Mouse (Mus musculus): ENCODE data around the gene A930033H14Rik. TPM values are rescaled to one million over a fixed set of nuclear protein-coding genes. Genes with fewer than 3 reads are reported as not detected.

The A930033H14Rik gene
- polyA plus RNA-seq (2015; fragmentation: Nextera tagmentation; extraction: Ambion mirVana): 3.0 and 3.2 TPM in 2 replicates

GRCm38 (mm10) chr10:69212542-69213440, at the start of gene A930033H14Rik:
TSS of gene A930033H14Rik (minus strand) at chr10:69213098.
- Histone ChIP-seq H3K9ac (peak within 1 kb of the TSS; percentile 94), H3K4me1 (peaks cover 17% of the 10 kb centered on the region; the same call in 1 of the 2 replicates), H3K4me2 (replicated peaks) (peak within 1 kb of the TSS; percentile 78), H3K4me3 (replicated peaks) (peak within 1 kb of the TSS; percentile 83), H3K27me3 (no peaks in the 10 kb centered on the region), H3K9me3 (replicated peaks) (no peaks in the 10 kb centered on the region), H3K27ac (replicated peaks) (peak within 1 kb of the TSS; percentile 98), H3K36me3 (peaks cover 16% of the 10 kb centered on the region)
- peak; percentile 89 for ATAC-seq (ENCODE audit: insufficient number of reproducible peaks, low FRiP score, low TSS enrichment, low read depth)
- WGBS: 0% methylated on average over 78 of the region's 84 CpGs

- Histone ChIP-seq H3K4me2 (replicated peaks) (no peak overlapping the region), H3K4me1 (peaks cover 9% of the 10 kb centered on the region), H3K27ac (replicated peaks) (no peak overlapping the region), H3K27me3 (no peaks in the 10 kb centered on the region), H3K4me3 (replicated peaks) (no peak overlapping the region), H3K9me3 (replicated peaks) (no peaks in the 10 kb centered on the region), H3K36me3 (no peaks in the 10 kb centered on the region; the same call in 1 of the 2 replicates), H3K9ac (no peak overlapping the region)
- no peak for ATAC-seq (ENCODE audit: insufficient number of reproducible peaks, low FRiP score, low TSS enrichment, low read depth)
- 81% methylated on average over 8 of the region's 8 CpGs for WGBS
Measured at GRCm38 (mm10) chr10:69259929-69260328, 47.0 kb upstream of the A930033H14Rik start.

DNA sequence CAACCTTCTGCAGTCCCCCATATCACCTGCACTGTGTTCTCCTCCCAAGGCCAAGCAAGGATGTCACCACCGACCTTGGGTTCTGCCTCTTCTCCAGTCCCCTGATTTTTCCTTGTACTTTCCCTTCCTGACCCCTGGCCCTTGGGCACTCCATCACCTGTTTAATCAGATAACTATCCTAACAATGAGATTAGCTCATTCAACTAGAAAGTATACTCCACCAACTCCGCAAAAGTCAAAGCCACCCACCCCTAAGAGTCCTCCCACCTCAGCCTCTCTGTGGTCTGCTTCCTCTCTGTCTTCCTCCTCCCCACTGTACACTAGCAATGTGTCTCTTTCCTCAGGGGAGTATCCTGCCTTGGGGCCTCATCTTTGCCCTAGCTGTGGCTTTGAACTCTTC, 46.3 kb upstream of the A930033H14Rik start:
- no peak overlapping the region for H3K9ac ChIP-seq
- no peak for ATAC-seq (ENCODE audit: insufficient number of reproducible peaks, low FRiP score, low TSS enrichment, low read depth)
- WGBS: 70% methylated on average over 2 of the region's 2 CpGs

GRCm38 (mm10) chr10:69258588-69258987, 45.7 kb upstream of the A930033H14Rik start:
- Histone ChIP-seq H3K4me1 (peaks cover 21% of the 10 kb centered on the region), H3K27me3 (no peaks in the 10 kb centered on the region), H3K9me3 (replicated peaks) (no peaks in the 10 kb centered on the region), H3K4me3 (replicated peaks) (no peak overlapping the region), H3K27ac (replicated peaks) (peak overlapping the region; percentile 34; the same call in 1 of the 2 replicates), H3K9ac (no peak overlapping the region), H3K36me3 (no peaks in the 10 kb centered on the region; the same call in 1 of the 2 replicates), H3K4me2 (replicated peaks) (no peak overlapping the region)
- 57% methylated on average over 9 of the region's 9 CpGs for WGBS
- no peak for ATAC-seq (ENCODE audit: insufficient number of reproducible peaks, low FRiP score, low TSS enrichment, low read depth)

More for the DNA sequence above, 46.3 kb upstream of the A930033H14Rik start:
- Histone ChIP-seq H3K4me2 (replicated peaks) (no peak overlapping the region), H3K36me3 (no peaks in the 10 kb centered on the region; the same call in 1 of the 2 replicates), H3K27me3 (no peaks in the 10 kb centered on the region), H3K4me3 (replicated peaks) (no peak overlapping the region), H3K4me1 (peaks cover 15% of the 10 kb centered on the region), H3K9me3 (replicated peaks) (no peaks in the 10 kb centered on the region), H3K27ac (replicated peaks) (peak overlapping the region; percentile 34)

DNA sequence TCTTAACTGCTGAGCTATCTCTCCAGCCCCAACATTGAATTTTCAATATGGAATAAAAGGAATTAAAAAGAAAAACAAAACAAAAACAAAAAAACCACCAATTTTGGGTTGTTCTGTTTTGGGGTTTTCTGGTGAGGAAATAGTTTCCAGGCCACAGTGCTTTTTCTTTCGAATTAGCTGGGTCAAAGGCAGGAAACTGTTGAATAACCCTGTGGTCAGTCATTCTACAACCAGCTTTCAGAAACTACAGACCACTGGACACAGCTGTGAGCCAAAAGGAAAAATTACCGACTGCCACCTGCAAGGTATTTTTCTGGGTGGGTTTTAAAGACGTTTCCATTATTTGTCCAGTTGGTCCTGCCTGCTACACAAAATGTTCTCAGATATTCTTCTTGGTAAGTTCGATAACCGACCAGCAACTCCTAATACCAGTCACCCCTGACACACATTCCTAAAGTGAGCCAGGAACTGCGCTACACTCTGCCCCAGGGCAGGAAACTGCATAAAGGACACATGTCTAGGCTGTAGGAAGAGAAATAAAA, 44.8 kb upstream of the A930033H14Rik start:
- Histone ChIP-seq H3K9ac (no peak overlapping the region), H3K27me3 (no peaks in the 10 kb centered on the region), H3K27ac (replicated peaks) (0 out of 2 replicates have a peak overlapping the region, but pooled peaks have one; percentile 22), H3K4me1 (peaks cover 22% of the 10 kb centered on the region), H3K4me2 (replicated peaks) (no peak overlapping the region), H3K4me3 (replicated peaks) (no peak overlapping the region), H3K36me3 (no peaks in the 10 kb centered on the region; the same call in 1 of the 2 replicates), H3K9me3 (replicated peaks) (no peaks in the 10 kb centered on the region)
- 57% methylated on average over 6 of the region's 6 CpGs for WGBS
- ATAC-seq (ENCODE audit: insufficient number of reproducible peaks, low FRiP score, low TSS enrichment, low read depth): no peak

GRCm38 (mm10) chr10:69255594-69255993, 42.7 kb upstream of the A930033H14Rik start:
- no peak overlapping the region for H3K4me2 ChIP-seq (replicated peaks)
- H3K4me1 ChIP-seq: peaks cover 25% of the 10 kb centered on the region
- ATAC-seq (ENCODE audit: insufficient number of reproducible peaks, low FRiP score, low TSS enrichment, low read depth): no peak
- no peaks in the 10 kb centered on the region; the same call in 1 of the 2 replicates for H3K36me3 ChIP-seq
- no peak overlapping the region for H3K4me3 ChIP-seq (replicated peaks)
- WGBS: 60% methylated on average over 5 of the region's 5 CpGs
- H3K9me3 ChIP-seq (replicated peaks): no peaks in the 10 kb centered on the region
- H3K9ac ChIP-seq: no peak overlapping the region
- no peaks in the 10 kb centered on the region for H3K27me3 ChIP-seq
- H3K27ac ChIP-seq (replicated peaks): no peak overlapping the region

DNA sequence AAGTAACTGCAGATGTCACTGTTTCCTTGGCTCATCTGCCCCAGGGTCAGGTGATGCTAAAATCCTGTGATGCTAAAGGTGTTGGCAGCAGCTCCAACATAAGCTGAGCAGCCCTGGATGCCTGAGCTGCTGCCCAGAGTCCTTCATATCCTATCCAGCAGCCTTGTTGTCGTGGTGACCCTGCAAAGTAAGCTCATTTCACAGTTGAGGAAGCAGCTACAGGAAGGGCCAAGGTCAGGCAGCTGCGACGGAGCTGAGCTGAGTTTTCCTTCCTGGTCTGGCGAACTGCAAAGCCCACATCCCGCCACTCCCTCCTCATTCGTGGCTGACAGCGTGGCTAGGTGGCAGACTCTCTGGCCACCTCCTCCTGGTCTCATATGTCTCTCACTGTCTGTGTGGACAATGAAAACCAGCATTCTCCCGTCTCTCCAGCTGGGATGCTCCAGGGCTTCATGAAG, 41.5 kb upstream of the A930033H14Rik start:
- ATAC-seq (ENCODE audit: insufficient number of reproducible peaks, low FRiP score, low TSS enrichment, low read depth): no peak
- Histone ChIP-seq H3K9ac (no peak overlapping the region), H3K4me2 (replicated peaks) (no peak overlapping the region), H3K36me3 (peaks cover 5% of the 10 kb centered on the region; the same call in 1 of the 2 replicates), H3K4me3 (replicated peaks) (no peak overlapping the region), H3K9me3 (replicated peaks) (no peaks in the 10 kb centered on the region), H3K27me3 (no peaks in the 10 kb centered on the region), H3K4me1 (peaks cover 25% of the 10 kb centered on the region), H3K27ac (replicated peaks) (peak overlapping the region; percentile 78)
- 30% methylated on average over 8 of the region's 8 CpGs for WGBS

DNA sequence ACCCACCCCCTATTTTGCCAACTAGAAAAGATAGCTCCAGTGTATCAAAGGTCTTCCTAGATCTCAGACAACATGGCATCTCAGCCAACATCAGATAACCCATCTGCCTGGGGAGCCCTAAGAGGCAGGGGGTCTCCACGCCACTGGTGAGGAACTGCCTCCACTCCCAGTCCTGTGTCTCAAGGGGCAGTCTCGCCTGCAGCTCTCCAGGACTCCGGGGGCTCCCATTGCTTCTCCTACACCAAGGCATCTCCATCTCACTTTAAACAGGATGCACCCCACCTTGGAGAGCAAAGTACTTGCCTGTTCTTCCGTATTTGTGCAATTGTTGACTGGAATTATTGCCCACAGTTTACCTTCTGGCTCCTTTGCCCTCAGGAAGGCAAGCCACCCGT, 40.8 kb upstream of the A930033H14Rik start:
- Histone ChIP-seq H3K27ac (replicated peaks) (peak overlapping the region; percentile 78), H3K9me3 (replicated peaks) (no peaks in the 10 kb centered on the region), H3K9ac (no peak overlapping the region), H3K4me2 (replicated peaks) (no peak overlapping the region), H3K4me1 (peaks cover 25% of the 10 kb centered on the region), H3K27me3 (no peaks in the 10 kb centered on the region), H3K36me3 (peaks cover 5% of the 10 kb centered on the region; the same call in 1 of the 2 replicates), H3K4me3 (replicated peaks) (no peak overlapping the region)
- WGBS: 68% methylated on average over 5 of the region's 5 CpGs
- no peak for ATAC-seq (ENCODE audit: insufficient number of reproducible peaks, low FRiP score, low TSS enrichment, low read depth)

DNA sequence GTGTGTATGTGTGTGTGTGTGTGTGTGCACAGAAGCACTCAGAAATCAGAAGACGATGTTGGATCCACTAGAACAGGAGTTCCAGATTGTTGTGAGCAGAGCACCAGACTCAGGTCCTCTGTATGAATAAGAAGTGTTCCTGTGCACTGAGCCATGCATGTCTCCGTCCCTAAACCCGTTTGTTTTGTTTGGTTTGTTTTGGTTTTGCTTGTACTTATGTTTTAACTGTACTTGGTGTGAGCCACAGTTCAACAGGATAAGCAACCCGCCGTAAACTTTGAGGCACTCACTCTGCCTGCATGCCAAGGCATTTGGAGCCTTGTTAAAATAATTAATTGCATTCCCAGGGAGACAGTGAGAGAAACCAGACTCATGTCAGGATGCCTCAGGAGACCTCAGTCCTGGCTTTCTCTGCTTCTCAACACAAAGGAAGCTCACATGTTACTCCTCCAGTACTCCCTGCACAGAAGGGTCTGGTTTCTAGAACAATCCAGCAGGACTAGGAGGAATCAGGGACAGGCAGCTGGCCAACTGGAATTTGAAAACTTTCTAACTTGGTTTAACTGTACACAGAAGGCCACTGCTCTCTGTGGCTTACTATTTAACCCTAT, 40.3 kb upstream of the A930033H14Rik start:
- WGBS: 27% methylated on average over 5 of the region's 5 CpGs
- H3K9ac ChIP-seq: no peak overlapping the region
- H3K4me2 ChIP-seq (replicated peaks): no peak overlapping the region
- H3K9me3 ChIP-seq (replicated peaks): no peaks in the 10 kb centered on the region
- peaks cover 25% of the 10 kb centered on the region for H3K4me1 ChIP-seq
- ATAC-seq (ENCODE audit: insufficient number of reproducible peaks, low FRiP score, low TSS enrichment, low read depth): peak; percentile 75
- H3K27me3 ChIP-seq: no peaks in the 10 kb centered on the region
- H3K4me3 ChIP-seq (replicated peaks): no peak overlapping the region
- peak overlapping the region; percentile 78 for H3K27ac ChIP-seq (replicated peaks)
- peaks cover 5% of the 10 kb centered on the region; the same call in 1 of the 2 replicates for H3K36me3 ChIP-seq

GRCm38 (mm10) chr10:69252112-69253074, 39.5 kb upstream of the A930033H14Rik start:
- no peak overlapping the region for H3K4me2 ChIP-seq (replicated peaks)
- H3K9ac ChIP-seq: no peak overlapping the region
- no peak overlapping the region for H3K4me3 ChIP-seq (replicated peaks)
- H3K27me3 ChIP-seq: no peaks in the 10 kb centered on the region
- peak overlapping the region; percentile 78 for H3K27ac ChIP-seq (replicated peaks)
- H3K9me3 ChIP-seq (replicated peaks): no peaks in the 10 kb centered on the region
- WGBS: 81% methylated on average over 17 of the region's 17 CpGs
- peaks cover 25% of the 10 kb centered on the region for H3K4me1 ChIP-seq
- H3K36me3 ChIP-seq: peaks cover 5% of the 10 kb centered on the region; the same call in 1 of the 2 replicates
- ATAC-seq (ENCODE audit: insufficient number of reproducible peaks, low FRiP score, low TSS enrichment, low read depth): no peak

Measured in embryonic facial prominence, embryonic 15.5 days (tissue).